Mouse (Mus musculus) embryonic facial prominence, embryonic 13.5 days (tissue): ENCODE measurements around the gene Smim4. TPM values are rescaled to one million over a fixed set of nuclear protein-coding genes. Genes with fewer than 3 reads are reported as not detected.

Experiments
- ATAC-seq: fragments of 200-750 bp; cut with Nextera tagmentation; 2 replicates; pipeline ENCODE4 v1.8.0; 2017; ENCODE audit warnings: low read depth; ENCODE audit not compliant: insufficient number of reproducible peaks, insufficient read depth, low FRiP score, low TSS enrichment
- H3K27ac ChIP-seq: fragments of 300-500 bp; sonication (generic); 2 replicates; pipeline ENCODE4 v1.5.1; 2015; ENCODE audit warnings: moderate library complexity, mild to moderate bottlenecking, inconsistent platforms
- H3K27me3 ChIP-seq: fragments of 300-500 bp; sonication (generic); 2 replicates; pipeline ENCODE4 v1.6.1; 2015; ENCODE audit warnings: mild to moderate bottlenecking, inconsistent platforms
- H3K36me3 ChIP-seq: fragments of 300-500 bp; sonication (generic); 2 replicates; pipeline ENCODE4 v1.6.1; 2015; ENCODE audit warnings: mild to moderate bottlenecking, inconsistent platforms
- H3K4me1 ChIP-seq: fragments of 300-500 bp; sonication (generic); 2 replicates; pipeline ENCODE4 v1.6.1; 2015; ENCODE audit warnings: inconsistent platforms
- H3K4me2 ChIP-seq: fragments of 300-500 bp; sonication (generic); 2 replicates; pipeline ENCODE4 v1.6.1; 2015; ENCODE audit warnings: moderate library complexity, mild to moderate bottlenecking, inconsistent platforms
- H3K4me3 ChIP-seq: fragments of 300-500 bp; sonication (generic); 2 replicates; pipeline ENCODE4 v1.5.1; 2015; ENCODE audit warnings: mild to moderate bottlenecking, inconsistent platforms
- H3K9ac ChIP-seq: fragments of 300-500 bp; sonication (generic); 2 replicates; pipeline ENCODE4 v1.6.1; 2015; ENCODE audit warnings: mild to moderate bottlenecking, inconsistent platforms
- H3K9me3 ChIP-seq: fragments of 300-500 bp; sonication (generic); 2 replicates; pipeline ENCODE4 v1.6.1; 2016; ENCODE audit warnings: inconsistent platforms
- WGBS: fragments of 180-500 bp; shearing (Covaris S2); methylation state at CpG from one replicate; pipeline ENCODE4 v1.1.7; 2015; ENCODE audit warnings: mixed read lengths; 5-methylcytosine and 5-hydroxymethylcytosine counted together
- polyA plus RNA-seq: library from polyadenylated mRNA; unstranded; fragments of >200 nt; fragmentation: Nextera tagmentation; extraction: Ambion mirVana; gene quantifications from 2 replicates; pipeline ENCODE4 v1.2.1, GENCODE M21; 2015

Gene Smim4
- 72.6 and 80.7 TPM in 2 replicates for polyA plus RNA-seq

- H3K9ac ChIP-seq, result peak within 1 kb of the TSS; percentile 86
- ATAC-seq, result peak; percentile 91
- no peaks in the 10 kb centered on the region for H3K9me3 ChIP-seq
- peak within 1 kb of the TSS; percentile 77 for H3K4me3 ChIP-seq
- H3K4me1 ChIP-seq, result peaks cover 64% of the 10 kb centered on the region
- peak within 1 kb of the TSS; percentile 93 for H3K4me2 ChIP-seq
- H3K36me3 ChIP-seq, result no peaks in the 10 kb centered on the region
- no peaks in the 10 kb centered on the region for H3K27me3 ChIP-seq
- under 1% methylated on average over 33 of the region's 33 CpGs for WGBS
- H3K27ac ChIP-seq, result peak within 1 kb of the TSS; percentile 89
Measured at GRCm38 (mm10) chr14:31128826-31129219, at the start of gene Smim4. Gene Smim4 (minus strand): TSS chr14:31128956.

DNA sequence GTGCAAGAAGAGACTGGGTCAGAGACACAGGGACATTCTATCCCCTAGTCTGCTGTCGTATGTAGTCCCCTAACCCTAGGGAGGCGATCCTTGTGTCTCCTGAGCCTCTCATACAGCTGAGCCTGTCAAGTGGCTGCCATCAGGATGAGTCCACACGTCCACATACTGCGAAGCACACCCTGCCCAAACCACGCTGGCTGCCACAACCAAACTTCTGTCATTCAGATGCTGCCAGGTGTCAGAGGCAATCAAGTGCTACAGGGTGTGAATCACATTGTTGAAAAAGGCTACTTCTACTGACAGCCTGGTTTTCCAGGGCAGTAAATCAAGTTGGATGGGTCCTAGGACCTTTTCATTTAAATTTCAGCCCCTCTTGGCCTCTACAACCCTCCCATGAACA is 49.0 kb upstream of the Smim4 start:
- no peaks in the 10 kb centered on the region for H3K9me3 ChIP-seq
- H3K9ac ChIP-seq, result no peak overlapping the region
- WGBS, result 94% methylated on average over 5 of the region's 5 CpGs
- no peak overlapping the region for H3K4me3 ChIP-seq
- no peak overlapping the region for H3K4me2 ChIP-seq
- H3K27me3 ChIP-seq, result no peaks in the 10 kb centered on the region
- no peaks in the 10 kb centered on the region for H3K4me1 ChIP-seq
- no peak overlapping the region for H3K27ac ChIP-seq
- H3K36me3 ChIP-seq, result peaks cover 98% of the 10 kb centered on the region
- ATAC-seq, result no peak

DNA sequence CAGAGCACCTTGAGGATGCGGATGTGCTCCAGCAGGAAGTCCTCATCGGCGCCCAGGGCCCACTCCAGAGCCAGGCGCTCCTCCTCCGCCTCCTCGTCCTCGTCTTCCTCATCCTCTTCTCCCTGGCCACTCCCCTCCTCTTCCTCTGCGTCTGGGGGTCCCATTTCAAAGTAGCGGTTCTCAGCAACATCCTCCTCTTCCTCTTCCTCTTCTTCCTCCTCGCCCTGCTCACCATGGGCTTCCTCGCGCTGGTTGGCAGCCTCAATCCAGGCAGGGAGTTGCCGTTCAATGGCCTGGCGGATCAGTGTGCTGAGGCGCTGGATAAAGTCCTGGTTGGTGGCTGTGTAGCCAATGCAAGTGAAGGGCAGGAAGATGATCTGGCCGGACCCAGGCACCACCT is 48.5 kb upstream of the Smim4 start:
- Histone ChIP-seq H3K4me2 (no peak overlapping the region), H3K4me1 (no peaks in the 10 kb centered on the region), H3K36me3 (peaks cover 98% of the 10 kb centered on the region), H3K27ac (no peak overlapping the region), H3K27me3 (no peaks in the 10 kb centered on the region), H3K9ac (no peak overlapping the region), H3K9me3 (no peaks in the 10 kb centered on the region), H3K4me3 (no peak overlapping the region)
- ATAC-seq, result no peak
- WGBS, result 88% methylated on average over 16 of the region's 16 CpGs

DNA sequence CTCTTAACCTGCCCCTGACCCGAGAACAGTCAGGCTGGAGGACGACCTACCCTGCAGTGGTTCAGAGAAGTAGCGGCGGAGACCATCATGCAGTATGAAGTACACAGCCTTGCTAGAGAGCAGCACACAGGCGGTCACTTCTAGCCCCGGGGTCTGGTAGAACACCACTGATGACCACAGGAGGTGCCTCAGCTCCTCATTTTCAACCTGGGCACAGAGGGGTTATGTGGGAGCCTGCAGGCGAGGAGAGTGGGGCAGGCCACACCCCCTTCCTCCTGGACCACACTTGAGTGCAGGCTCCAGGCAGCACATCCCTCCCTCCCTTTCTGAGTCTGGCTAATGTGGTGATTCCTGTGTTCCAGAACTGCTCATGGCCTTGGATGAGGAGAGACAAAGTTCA is 44.8 kb upstream of the Smim4 start:
- Histone ChIP-seq H3K27me3 (no peaks in the 10 kb centered on the region), H3K4me3 (no peak overlapping the region), H3K4me1 (no peaks in the 10 kb centered on the region), H3K9ac (no peak overlapping the region), H3K9me3 (no peaks in the 10 kb centered on the region), H3K36me3 (peaks cover 84% of the 10 kb centered on the region), H3K4me2 (no peak overlapping the region), H3K27ac (no peak overlapping the region)
- ATAC-seq, result no peak
- 89% methylated on average over 7 of the region's 7 CpGs for WGBS

- no peaks in the 10 kb centered on the region for H3K4me1 ChIP-seq
- H3K4me2 ChIP-seq, result no peak overlapping the region
- H3K27ac ChIP-seq, result no peak overlapping the region
- H3K36me3 ChIP-seq, result peaks cover 79% of the 10 kb centered on the region
- H3K4me3 ChIP-seq, result no peak overlapping the region
- WGBS, result 81% methylated on average over 18 of the region's 18 CpGs
- no peak overlapping the region for H3K9ac ChIP-seq
- ATAC-seq, result no peak
- no peaks in the 10 kb centered on the region for H3K9me3 ChIP-seq
- no peaks in the 10 kb centered on the region for H3K27me3 ChIP-seq
Measured at GRCm38 (mm10) chr14:31172781-31173455, 44.2 kb upstream of the Smim4 start.

- Histone ChIP-seq H3K27me3 (no peaks in the 10 kb centered on the region), H3K9ac (no peak overlapping the region), H3K36me3 (peaks cover 68% of the 10 kb centered on the region), H3K4me3 (no peak overlapping the region), H3K27ac (no peak overlapping the region), H3K4me2 (no peak overlapping the region), H3K9me3 (no peaks in the 10 kb centered on the region), H3K4me1 (peaks cover 2% of the 10 kb centered on the region; the same call in 1 of the 2 replicates)
- WGBS, result 96% methylated on average over 15 of the region's 15 CpGs
- ATAC-seq, result no peak
Measured at GRCm38 (mm10) chr14:31171821-31172220, 43.1 kb upstream of the Smim4 start.

- H3K27me3 ChIP-seq, result no peaks in the 10 kb centered on the region
- H3K27ac ChIP-seq, result 0 out of 2 replicates have a peak overlapping the region, but pooled peaks have one; percentile 3
- 86% methylated on average over 11 of the region's 11 CpGs for WGBS
- ATAC-seq, result no peak
- H3K4me1 ChIP-seq, result peaks cover 6% of the 10 kb centered on the region; the same call in 1 of the 2 replicates
- no peak overlapping the region for H3K4me3 ChIP-seq
- H3K9ac ChIP-seq, result no peak overlapping the region
- H3K4me2 ChIP-seq, result no peak overlapping the region
- H3K9me3 ChIP-seq, result no peaks in the 10 kb centered on the region
- H3K36me3 ChIP-seq, result peaks cover 64% of the 10 kb centered on the region
Measured at GRCm38 (mm10) chr14:31171386-31171785, 42.6 kb upstream of the Smim4 start.

GRCm38 (mm10) chr14:31170963-31171362 is 42.2 kb upstream of the Smim4 start:
- ATAC-seq, result no peak
- peaks cover 60% of the 10 kb centered on the region for H3K36me3 ChIP-seq
- H3K4me2 ChIP-seq, result no peak overlapping the region
- no peak overlapping the region for H3K4me3 ChIP-seq
- no peaks in the 10 kb centered on the region for H3K27me3 ChIP-seq
- peaks cover 10% of the 10 kb centered on the region; the same call in 1 of the 2 replicates for H3K4me1 ChIP-seq
- no peaks in the 10 kb centered on the region for H3K9me3 ChIP-seq
- WGBS, result 90% methylated on average over 13 of the region's 13 CpGs
- H3K9ac ChIP-seq, result no peak overlapping the region
- 0 out of 2 replicates have a peak overlapping the region, but pooled peaks have one; percentile 3 for H3K27ac ChIP-seq

- peaks cover 45% of the 10 kb centered on the region for H3K36me3 ChIP-seq
- H3K27me3 ChIP-seq, result no peaks in the 10 kb centered on the region
- 82% methylated on average over 6 of the region's 6 CpGs for WGBS
- H3K4me3 ChIP-seq, result no peak overlapping the region
- peaks cover 14% of the 10 kb centered on the region for H3K4me1 ChIP-seq
- H3K27ac ChIP-seq, result no peak overlapping the region
- H3K4me2 ChIP-seq, result no peak overlapping the region
- ATAC-seq, result no peak
- H3K9ac ChIP-seq, result no peak overlapping the region
- no peaks in the 10 kb centered on the region for H3K9me3 ChIP-seq
Measured at GRCm38 (mm10) chr14:31169508-31169907, 40.8 kb upstream of the Smim4 start.

DNA sequence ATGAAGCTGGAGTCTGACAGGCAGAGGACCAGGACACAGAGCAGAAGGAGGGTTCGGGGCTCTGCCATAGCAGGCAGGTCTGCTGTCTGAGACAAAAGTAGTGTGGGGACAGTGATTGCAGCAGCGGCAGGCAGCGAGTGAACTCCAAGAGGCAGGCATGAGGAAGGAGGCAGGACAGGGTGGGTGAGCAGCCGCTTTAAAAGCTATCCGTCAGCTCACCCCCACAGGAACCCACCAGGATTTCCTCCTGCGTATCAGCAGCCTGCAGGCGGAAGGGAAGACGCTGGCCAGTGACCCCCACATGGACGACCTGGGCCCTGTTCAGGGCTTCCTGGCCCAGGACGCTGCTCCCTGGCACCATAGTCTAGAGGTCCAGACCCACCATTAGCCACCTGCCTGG is 39.7 kb upstream of the Smim4 start, which contains the start of gene Stab1:
Gene Stab1, minus strand, starts transcription at position 217 of the 400 bp plus-strand sequence.
- Histone ChIP-seq H3K4me1 (peaks cover 14% of the 10 kb centered on the region), H3K4me2 (peak within 1 kb of the TSS; percentile 27), H3K9me3 (no peaks in the 10 kb centered on the region), H3K36me3 (peaks cover 34% of the 10 kb centered on the region), H3K27ac (peak within 1 kb of the TSS; percentile 16; the same call in 1 of the 2 replicates), H3K4me3 (peak within 1 kb of the TSS; percentile 11), H3K27me3 (no peaks in the 10 kb centered on the region), H3K9ac (peak within 1 kb of the TSS; percentile 32; the same call in 1 of the 2 replicates)
- no peak for ATAC-seq
- WGBS, result 41% methylated on average over 10 of the region's 10 CpGs

- Histone ChIP-seq H3K27ac (no peak overlapping the region), H3K4me1 (peaks cover 14% of the 10 kb centered on the region), H3K36me3 (peaks cover 18% of the 10 kb centered on the region), H3K9me3 (no peaks in the 10 kb centered on the region), H3K9ac (no peak overlapping the region), H3K4me2 (peak overlapping the region; percentile 27), H3K27me3 (no peaks in the 10 kb centered on the region), H3K4me3 (peak overlapping the region; percentile 11)
- 66% methylated on average over 9 of the region's 9 CpGs for WGBS
- ATAC-seq, result no peak
Measured at GRCm38 (mm10) chr14:31166827-31167226, 38.1 kb upstream of the Smim4 start.

DNA sequence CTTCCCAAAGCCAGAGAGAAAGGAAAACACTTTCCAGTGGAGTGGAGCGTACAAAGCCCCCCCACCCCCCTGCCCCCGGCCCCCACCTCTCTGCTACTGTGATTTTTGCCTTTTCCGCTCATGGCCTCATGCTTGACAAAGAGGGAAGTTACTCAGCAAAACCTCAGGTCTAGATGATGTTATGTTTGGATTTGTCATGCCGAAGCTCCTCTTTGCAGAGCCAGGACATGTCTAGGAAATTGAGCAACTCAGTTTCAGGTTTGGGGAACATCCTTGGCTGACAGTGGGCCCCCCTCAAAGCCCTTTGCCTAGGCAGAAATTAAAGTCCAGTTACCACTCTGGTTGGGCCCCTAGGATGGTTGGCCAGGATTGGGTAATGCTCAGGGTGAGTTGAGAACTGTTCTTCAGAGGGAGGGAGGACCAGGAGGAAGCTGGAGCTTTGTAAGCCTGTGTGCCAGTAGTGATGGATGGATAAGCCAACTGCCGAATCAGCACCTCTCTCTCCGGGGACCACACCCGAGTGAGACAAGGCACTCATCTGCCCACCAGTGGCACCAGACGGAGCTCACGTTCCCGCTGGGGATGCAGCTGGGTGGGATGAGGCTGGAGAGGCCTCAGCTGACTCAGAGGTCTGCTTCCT is 37.4 kb upstream of the Smim4 start:
- no peak for ATAC-seq
- Histone ChIP-seq H3K9ac (no peak overlapping the region), H3K27me3 (no peaks in the 10 kb centered on the region), H3K4me1 (peaks cover 14% of the 10 kb centered on the region), H3K27ac (no peak overlapping the region), H3K9me3 (no peaks in the 10 kb centered on the region), H3K4me2 (peak overlapping the region; percentile 27), H3K4me3 (no peak overlapping the region), H3K36me3 (peaks cover 11% of the 10 kb centered on the region)
- WGBS, result 62% methylated on average over 10 of the region's 10 CpGs
